Comparison of ENCODE assay signal across 9 mouse cellular contexts in the genomic region with DNA sequence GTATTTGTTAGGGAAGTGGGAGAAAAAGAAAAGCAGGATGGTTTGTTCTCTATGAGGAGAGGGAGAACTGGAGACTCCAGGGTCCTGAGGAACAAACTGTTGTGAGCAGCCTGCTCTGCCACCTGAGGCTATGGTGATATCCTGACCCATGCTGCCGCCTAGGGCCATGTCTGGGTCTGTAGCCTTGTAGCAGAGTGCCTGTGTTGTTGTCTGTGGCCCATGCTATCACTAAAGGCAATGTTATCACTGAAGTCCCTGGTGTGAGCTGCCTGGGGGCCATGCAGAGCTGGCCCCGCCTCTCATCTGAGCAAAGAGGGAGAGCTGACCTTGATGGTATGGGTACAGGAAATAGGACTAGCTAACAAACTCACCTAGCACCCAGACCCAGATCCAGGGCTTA.
"Had no signal": no experiment of that assay in that cellular context is flagged by ENCODE, and none has a peak within 500 bp of the region (broad histone marks: within the 10 kb centered on the region; RNA-seq: fewer than 3 reads in every experiment).

No protein-coding gene starts in this region.

- ATAC-seq: midbrain, embryonic 15.5 days had no signal

- DNase-seq: kidney, adult 8-10 months; kidney, postnatal 25 days; lung, adult 18-20 months; right cerebral cortex, postnatal 14 days had no signal

- H3K27ac ChIP-seq: left cerebral cortex, adult 2 months; limb, embryonic 10.5 days; midbrain, embryonic 15.5 days; neural tube, embryonic 12.5 days had no signal

- H3K9ac ChIP-seq: midbrain, embryonic 15.5 days; neural tube, embryonic 12.5 days had no signal

- H3K27me3 ChIP-seq: midbrain, embryonic 15.5 days; neural tube, embryonic 12.5 days had no signal

- H3K4me3 ChIP-seq: left cerebral cortex, adult 2 months; limb, embryonic 10.5 days; midbrain, embryonic 15.5 days; neural tube, embryonic 12.5 days had no signal

- H3K4me2 ChIP-seq: midbrain, embryonic 11.5 days; midbrain, embryonic 15.5 days; neural tube, embryonic 12.5 days had no signal

- H3K9me3 ChIP-seq: limb, embryonic 10.5 days; midbrain, embryonic 15.5 days; neural tube, embryonic 12.5 days had no signal

- H3K4me1 ChIP-seq: midbrain, embryonic 15.5 days; neural tube, embryonic 12.5 days had no signal

- H3K36me3 ChIP-seq: limb, embryonic 10.5 days; midbrain, embryonic 15.5 days; neural tube, embryonic 12.5 days had no signal
